10 mouse cellular contexts compared by ENCODE assay signal in genomic region chr11:5540331-5540730, GRCm38 (mm10). TPM values are rescaled to one million over a fixed set of nuclear protein-coding genes. Genes with fewer than 3 reads are reported as not detected.
DNase-seq lines count a peak whose midpoint lies in the region; ATAC-seq and TF ChIP-seq lines count a peak whose summit lies in the region.
"Had no signal": no experiment of that assay in that cellular context is flagged by ENCODE, and none has a peak within 500 bp of the region (broad histone marks: within the 10 kb centered on the region; RNA-seq: fewer than 3 reads in every experiment).

No protein-coding gene starts in this region.

- TF ChIP-seq CTCF in kidney, adult 2 months (conservative IDR thresholded peaks at IDR 0.05; ENCODE audit: insufficient read depth, insufficient read length, low read depth, low read length): no peak

- ATAC-seq in hindbrain, embryonic 16.5 days: no peak
- ATAC-seq in midbrain, embryonic 14.5 days (ENCODE audit: low FRiP score, low TSS enrichment): no peak
- ATAC-seq in granulocyte monocyte progenitor cell, adult 5-6 weeks (replicated peaks; ENCODE audit: poor library complexity, severe bottlenecking): no peak
- ATAC-seq in activated CD4-positive, CD25-positive, alpha-beta regulatory T cell, adult 4 months: no peak

- no peak overlapping the region for H3K27ac ChIP-seq in kidney, adult 2 months (ENCODE audit: insufficient read depth, low read depth, low read length)
- no peak overlapping the region for H3K27ac ChIP-seq in embryonic facial prominence, embryonic 10.5 days (replicated peaks)
- H3K27ac ChIP-seq in hindbrain, embryonic 16.5 days (ENCODE audit: low read depth, low read length): no peak overlapping the region
- no peak overlapping the region for H3K27ac ChIP-seq in midbrain, embryonic 14.5 days (replicated peaks; ENCODE audit: low read depth, low read length)

- no peak for DNase-seq in kidney, adult 2 months
- no peak for DNase-seq in kidney, adult 11 months
- no peak for DNase-seq in embryonic facial prominence, embryonic 10.5 days (ENCODE audit: low spot score)
- no peak for DNase-seq in midbrain, embryonic 14.5 days
- no peak for DNase-seq in adrenal gland, adult 2 months
- DNase-seq: right cerebral cortex, postnatal 14 days had no signal

- no peaks in the 10 kb centered on the region; the same call in 1 of the 2 replicates for H3K36me3 ChIP-seq in kidney, adult 2 months (ENCODE audit: control insufficient read depth, insufficient read depth, low read length)
- peaks cover 43% of the 10 kb centered on the region for H3K36me3 ChIP-seq in embryonic facial prominence, embryonic 10.5 days (replicated peaks)
- H3K36me3 ChIP-seq in hindbrain, embryonic 16.5 days (ENCODE audit: control insufficient read depth, insufficient read depth, low read length): no peaks in the 10 kb centered on the region; the same call in 1 of the 2 replicates
- peaks cover 4% of the 10 kb centered on the region; the same call in 1 of the 2 replicates for H3K36me3 ChIP-seq in midbrain, embryonic 14.5 days (ENCODE audit: control insufficient read depth, insufficient read depth, low read length)

- no peak overlapping the region for H3K9ac ChIP-seq in hindbrain, embryonic 16.5 days (ENCODE audit: low read depth, low read length)
- no peak overlapping the region; the same call in 1 of the 2 replicates for H3K9ac ChIP-seq in midbrain, embryonic 14.5 days (replicated peaks; ENCODE audit: low read length)

- H3K4me1 ChIP-seq in kidney, adult 2 months (ENCODE audit: control insufficient read depth, insufficient read depth, low read length): peaks cover 21% of the 10 kb centered on the region; the same call in 1 of the 2 replicates
- peaks cover 25% of the 10 kb centered on the region for H3K4me1 ChIP-seq in embryonic facial prominence, embryonic 10.5 days
- H3K4me1 ChIP-seq in hindbrain, embryonic 16.5 days (ENCODE audit: control insufficient read depth, insufficient read depth, low read depth, low read length): peaks cover 8% of the 10 kb centered on the region
- peaks cover 8% of the 10 kb centered on the region for H3K4me1 ChIP-seq in midbrain, embryonic 14.5 days (ENCODE audit: control insufficient read depth, insufficient read depth, low read length)

- H3K4me2 ChIP-seq in hindbrain, embryonic 16.5 days (ENCODE audit: low read length): peak overlapping the region; percentile 68
- H3K4me2 ChIP-seq in midbrain, embryonic 14.5 days (ENCODE audit: low read length): peak overlapping the region; percentile 84

- no peak for TF ChIP-seq POLR2A in kidney, adult 2 months (IDR thresholded peaks at IDR 0.05; ENCODE audit: low read depth, low read length)

- no peaks in the 10 kb centered on the region for H3K9me3 ChIP-seq in embryonic facial prominence, embryonic 10.5 days
- no peaks in the 10 kb centered on the region for H3K9me3 ChIP-seq in hindbrain, embryonic 16.5 days (ENCODE audit: control insufficient read depth, low read length)
- H3K9me3 ChIP-seq in midbrain, embryonic 14.5 days (ENCODE audit: control insufficient read depth, low read length): no peaks in the 10 kb centered on the region

- WGBS in kidney, adult 2 months: 35% methylated on average over 4 of the region's 4 CpGs
- WGBS in embryonic facial prominence, embryonic 10.5 days: 49% methylated on average over 4 of the region's 4 CpGs
- 59% methylated on average over 4 of the region's 4 CpGs for WGBS in hindbrain, embryonic 16.5 days
- WGBS in midbrain, embryonic 14.5 days: 10% methylated on average over 4 of the region's 4 CpGs

- H3K27me3 ChIP-seq in kidney, adult 2 months (replicated peaks; ENCODE audit: control insufficient read depth, insufficient read depth, low read length): no peaks in the 10 kb centered on the region
- H3K27me3 ChIP-seq in embryonic facial prominence, embryonic 10.5 days (replicated peaks; ENCODE audit: low read depth, poor library complexity, severe bottlenecking): no peaks in the 10 kb centered on the region
- H3K27me3 ChIP-seq in hindbrain, embryonic 16.5 days (replicated peaks; ENCODE audit: control insufficient read depth, insufficient read depth, low read length): no peaks in the 10 kb centered on the region
- no peaks in the 10 kb centered on the region for H3K27me3 ChIP-seq in midbrain, embryonic 14.5 days (ENCODE audit: control insufficient read depth, insufficient read depth, low read length)

- H3K4me3 ChIP-seq in kidney, adult 2 months (ENCODE audit: insufficient read depth, low read depth, low read length): peak overlapping the region; percentile 2; the same call in 1 of the 2 replicates
- peak overlapping the region; percentile 81 for H3K4me3 ChIP-seq in embryonic facial prominence, embryonic 10.5 days
- H3K4me3 ChIP-seq in hindbrain, embryonic 16.5 days (ENCODE audit: low read length): no peak overlapping the region
- H3K4me3 ChIP-seq in midbrain, embryonic 14.5 days (replicated peaks; ENCODE audit: low read depth, low read length): no peak overlapping the region; the same call in 1 of the 2 replicates

RNA-seq across cellular contexts. Expression of gene Ccdc117, which starts 1.7 kb away (rescaled TPM):
- 7.8 and 9.4 TPM in 2 replicates for polyA plus RNA-seq in kidney, adult 2 months (2012; rRNA removed)
- polyA plus RNA-seq in embryonic facial prominence, embryonic 10.5 days (2016; fragmentation: Nextera tagmentation; extraction: Ambion mirVana): 28.7 and 33.2 TPM in 2 replicates
- 7.4 and 10.3 TPM in 2 replicates for polyA plus RNA-seq in hindbrain, embryonic 16.5 days (2015; fragmentation: Nextera tagmentation; extraction: Ambion mirVana)
- 9.2 and 14.8 TPM in 2 replicates for polyA plus RNA-seq in midbrain, embryonic 14.5 days (2014; fragmentation: Nextera tagmentation; extraction: Ambion mirVana)
- total RNA-seq in granulocyte monocyte progenitor cell, adult 5-6 weeks (2014; fragmentation: Nextera tagmentation): 16.3 and 18.5 TPM in 2 replicates
- 26.1 and 38.3 TPM in 2 replicates for total RNA-seq in granulocyte monocyte progenitor cell, adult 5-6 weeks (2017)
- polyA plus RNA-seq in activated CD4-positive, CD25-positive, alpha-beta regulatory T cell, adult 4 months (2017; shearing (Covaris generic)): 1 to 10 TPM; 3.5 to 4.2 TPM
- 10 to 100 TPM; 19.5 to 32.0 TPM for total RNA-seq in adrenal gland, adult 2 months (2021)
- polyA plus RNA-seq in adrenal gland, adult 2 months (2012; rRNA removed): 5.0 and 6.5 TPM in 2 replicates

RNA-seq across cellular contexts. Expression of gene Xbp1, which starts 19.9 kb away (rescaled TPM):
- polyA plus RNA-seq in kidney, adult 2 months (2012; rRNA removed): 99.8 and 102 TPM in 2 replicates
- 119 and 129 TPM in 2 replicates for polyA plus RNA-seq in embryonic facial prominence, embryonic 10.5 days (2016; fragmentation: Nextera tagmentation; extraction: Ambion mirVana)
- polyA plus RNA-seq in hindbrain, embryonic 16.5 days (2015; fragmentation: Nextera tagmentation; extraction: Ambion mirVana): 148 TPM in 2 replicates
- polyA plus RNA-seq in midbrain, embryonic 14.5 days (2014; fragmentation: Nextera tagmentation; extraction: Ambion mirVana): 130 and 138 TPM in 2 replicates
- 197 TPM in 2 replicates for total RNA-seq in granulocyte monocyte progenitor cell, adult 5-6 weeks (2014; fragmentation: Nextera tagmentation)
- 194 and 200 TPM in 2 replicates for total RNA-seq in granulocyte monocyte progenitor cell, adult 5-6 weeks (2017)
- 10 to 100 TPM; 52.4 to 55.6 TPM for polyA plus RNA-seq in activated CD4-positive, CD25-positive, alpha-beta regulatory T cell, adult 4 months (2017; shearing (Covaris generic))
- 100 to 1,000 TPM; 156 to 162 TPM for total RNA-seq in adrenal gland, adult 2 months (2021)
- 95.7 and 129 TPM in 2 replicates for polyA plus RNA-seq in adrenal gland, adult 2 months (2012; rRNA removed)

RNA-seq across cellular contexts. Expression of gene Ankrd36, which starts 29.2 kb away (rescaled TPM):
- 0.03 and 0.10 TPM in 2 replicates for polyA plus RNA-seq in kidney, adult 2 months (2012; rRNA removed)
- polyA plus RNA-seq in embryonic facial prominence, embryonic 10.5 days (2016; fragmentation: Nextera tagmentation; extraction: Ambion mirVana): not detected in 2 replicates
- not detected in 2 replicates for polyA plus RNA-seq in hindbrain, embryonic 16.5 days (2015; fragmentation: Nextera tagmentation; extraction: Ambion mirVana)
- polyA plus RNA-seq in midbrain, embryonic 14.5 days (2014; fragmentation: Nextera tagmentation; extraction: Ambion mirVana): not detected in 2 replicates
- not detected in 2 replicates for total RNA-seq in granulocyte monocyte progenitor cell, adult 5-6 weeks (2014; fragmentation: Nextera tagmentation)
- not detected in 2 replicates for total RNA-seq in granulocyte monocyte progenitor cell, adult 5-6 weeks (2017)
- polyA plus RNA-seq in activated CD4-positive, CD25-positive, alpha-beta regulatory T cell, adult 4 months (2017; shearing (Covaris generic)): not detected
- not detected for total RNA-seq in adrenal gland, adult 2 months (2021)
- not detected in 2 replicates for polyA plus RNA-seq in adrenal gland, adult 2 months (2012; rRNA removed)
- total RNA-seq: layer of hippocampus, postnatal 10 days had no signal

Comparison
In these comparisons a context has a peak if more than half of its experiments do, and no peak if none do; other contexts are left out.
1. H3K4me3 ChIP-seq: peak in kidney, adult 2 months (single experiment) and embryonic facial prominence, embryonic 10.5 days (single experiment); none in hindbrain, embryonic 16.5 days (single experiment) and midbrain, embryonic 14.5 days (single experiment).